Comparison of ENCODE assay signal across 22 mouse cellular contexts in genomic region chr11:16411736-16412135, GRCm38 (mm10).
DNase-seq lines count a peak whose midpoint lies in the region; ATAC-seq and TF ChIP-seq lines count a peak whose summit lies in the region.
"Had no signal": no experiment of that assay in that cellular context is flagged by ENCODE, and none has a peak within 500 bp of the region (broad histone marks: within the 10 kb centered on the region; RNA-seq: fewer than 3 reads in every experiment).

No protein-coding gene starts in this region.

- H3K27me3 ChIP-seq in midbrain, embryonic 11.5 days (ENCODE audit: control insufficient read depth, insufficient read depth, low read length), result no peaks in the 10 kb centered on the region
- no peaks in the 10 kb centered on the region for H3K27me3 ChIP-seq in midbrain, embryonic 16.5 days (ENCODE audit: control insufficient read depth, insufficient read depth, low read depth, low read length)
- no peaks in the 10 kb centered on the region for H3K27me3 ChIP-seq in kidney, embryonic 16.5 days (ENCODE audit: insufficient read depth, low read length)
- no peaks in the 10 kb centered on the region for H3K27me3 ChIP-seq in heart, adult 2 months (ENCODE audit: control insufficient read depth, insufficient read depth, low read length)
- H3K27me3 ChIP-seq in heart, embryonic 10.5 days (ENCODE audit: insufficient read depth, poor library complexity, severe bottlenecking), result no peaks in the 10 kb centered on the region
- H3K27me3 ChIP-seq: hindbrain, embryonic 15.5 days; midbrain, embryonic 15.5 days had no signal

- H3K4me3 ChIP-seq in midbrain, embryonic 11.5 days (ENCODE audit: low read depth, low read length), result no peak overlapping the region
- H3K4me3 ChIP-seq in midbrain, embryonic 16.5 days (ENCODE audit: low read depth, low read length), result no peak overlapping the region
- H3K4me3 ChIP-seq in kidney, embryonic 16.5 days (ENCODE audit: low read length), result no peak overlapping the region
- no peak overlapping the region for H3K4me3 ChIP-seq in heart, adult 2 months
- no peak overlapping the region for H3K4me3 ChIP-seq in heart, embryonic 10.5 days
- H3K4me3 ChIP-seq: forebrain, embryonic 10.5 days; hindbrain, embryonic 15.5 days; midbrain, embryonic 15.5 days had no signal

- no peak for TF ChIP-seq EP300 in heart, adult 2 months (IDR thresholded peaks at IDR 0.05; ENCODE audit: insufficient read depth, low read depth, low read length)

- no peak; the same call in 1 of the 2 replicates for ATAC-seq in midbrain, embryonic 11.5 days (ENCODE audit: low FRiP score)
- ATAC-seq in midbrain, embryonic 16.5 days, result no peak
- ATAC-seq in kidney, embryonic 16.5 days (ENCODE audit: low FRiP score, low TSS enrichment), result peak; percentile 77; the same call in 1 of the 2 replicates
- ATAC-seq: activated CD4-positive, CD25-positive, alpha-beta regulatory T cell, adult 4 months; intestine, postnatal 0 days had no signal

- H3K4me2 ChIP-seq in midbrain, embryonic 11.5 days, result no peak overlapping the region
- H3K4me2 ChIP-seq in midbrain, embryonic 16.5 days (ENCODE audit: low read length), result no peak overlapping the region
- H3K4me2 ChIP-seq in kidney, embryonic 16.5 days (replicated peaks; ENCODE audit: low read depth, low read length), result no peak overlapping the region
- H3K4me2 ChIP-seq: hindbrain, embryonic 15.5 days; liver, embryonic 11.5 days; midbrain, embryonic 15.5 days had no signal

- no peak for TF ChIP-seq POLR2A in heart, adult 2 months (IDR thresholded peaks at IDR 0.05; ENCODE audit: insufficient read depth, low read depth, low read length)

- no peaks in the 10 kb centered on the region for H3K36me3 ChIP-seq in midbrain, embryonic 11.5 days (ENCODE audit: control insufficient read depth, insufficient read depth, low read length)
- no peaks in the 10 kb centered on the region for H3K36me3 ChIP-seq in midbrain, embryonic 16.5 days (ENCODE audit: control insufficient read depth, insufficient read depth, low read length)
- H3K36me3 ChIP-seq in kidney, embryonic 16.5 days (ENCODE audit: insufficient read depth, low read length), result no peaks in the 10 kb centered on the region
- no peaks in the 10 kb centered on the region for H3K36me3 ChIP-seq in heart, adult 2 months (ENCODE audit: control insufficient read depth, insufficient read depth, low read length)
- H3K36me3 ChIP-seq in heart, embryonic 10.5 days, result no peaks in the 10 kb centered on the region
- H3K36me3 ChIP-seq: forebrain, embryonic 10.5 days; hindbrain, embryonic 15.5 days; midbrain, embryonic 15.5 days had no signal

- peak; percentile 37 for DNase-seq in kidney, adult 11 months
- DNase-seq in kidney, postnatal 4 days, result no peak
- DNase-seq in midbrain, embryonic 11.5 days (ENCODE audit: low spot score, missing footprints), result peak; percentile 54
- no peak for DNase-seq in heart, adult 2 months
- no peak for DNase-seq in heart, embryonic 10.5 days (ENCODE audit: low spot score)
- DNase-seq: adrenal gland, adult 8-10 months; cerebellum, adult 8-10 months; cerebellum, postnatal 36 days; gastrocnemius, postnatal 10 days; heart, adult 11 months; layer of hippocampus, postnatal 36 days; lung, adult 2 months; thymus, adult 2 months; thymus, postnatal 4 days had no signal

- no peaks in the 10 kb centered on the region for H3K79me2 ChIP-seq in heart, adult 2 months (replicated peaks; ENCODE audit: control insufficient read depth, insufficient read depth, low read length)

- intact Hi-C loops in heart, adult 2 months (cut with DNase I), result no loop called here

- H3K9me3 ChIP-seq in midbrain, embryonic 11.5 days (ENCODE audit: control insufficient read depth, low read length), result no peaks in the 10 kb centered on the region
- H3K9me3 ChIP-seq in midbrain, embryonic 16.5 days (replicated peaks; ENCODE audit: control insufficient read depth, low read length, poor library complexity, severe bottlenecking), result no peaks in the 10 kb centered on the region
- no peaks in the 10 kb centered on the region for H3K9me3 ChIP-seq in kidney, embryonic 16.5 days (ENCODE audit: low read length)
- H3K9me3 ChIP-seq in heart, embryonic 10.5 days, result no peaks in the 10 kb centered on the region
- H3K9me3 ChIP-seq: forebrain, embryonic 10.5 days; hindbrain, embryonic 15.5 days; midbrain, embryonic 15.5 days had no signal

- no peak overlapping the region for H3K27ac ChIP-seq in midbrain, embryonic 11.5 days (ENCODE audit: low read depth, low read length)
- no peak overlapping the region for H3K27ac ChIP-seq in midbrain, embryonic 16.5 days (ENCODE audit: low read length)
- H3K27ac ChIP-seq in kidney, embryonic 16.5 days (ENCODE audit: low read length), result no peak overlapping the region
- no peak overlapping the region for H3K27ac ChIP-seq in heart, adult 2 months
- H3K27ac ChIP-seq in heart, embryonic 10.5 days, result no peak overlapping the region
- H3K27ac ChIP-seq: forebrain, embryonic 10.5 days; hindbrain, embryonic 15.5 days; midbrain, embryonic 15.5 days had no signal

- H3K9ac ChIP-seq in midbrain, embryonic 11.5 days (ENCODE audit: low read length), result no peak overlapping the region
- H3K9ac ChIP-seq in midbrain, embryonic 16.5 days (ENCODE audit: low read depth, low read length), result no peak overlapping the region
- no peak overlapping the region for H3K9ac ChIP-seq in kidney, embryonic 16.5 days (replicated peaks; ENCODE audit: low read length)
- no peak overlapping the region for H3K9ac ChIP-seq in heart, adult 2 months (ENCODE audit: low read depth, low read length)
- H3K9ac ChIP-seq: hindbrain, embryonic 15.5 days; midbrain, embryonic 15.5 days had no signal

- no peak for TF ChIP-seq CTCF in heart, adult 2 months (IDR thresholded peaks at IDR 0.05)

- no peaks in the 10 kb centered on the region for H3K4me1 ChIP-seq in midbrain, embryonic 11.5 days (ENCODE audit: control insufficient read depth, insufficient read depth, low read length)
- no peaks in the 10 kb centered on the region for H3K4me1 ChIP-seq in midbrain, embryonic 16.5 days (ENCODE audit: control insufficient read depth, insufficient read depth, low read length)
- no peaks in the 10 kb centered on the region for H3K4me1 ChIP-seq in kidney, embryonic 16.5 days (ENCODE audit: insufficient read depth, low read length)
- H3K4me1 ChIP-seq in heart, adult 2 months (ENCODE audit: control insufficient read depth, insufficient read depth, low read length), result no peaks in the 10 kb centered on the region
- H3K4me1 ChIP-seq in heart, embryonic 10.5 days, result no peaks in the 10 kb centered on the region
- H3K4me1 ChIP-seq: forebrain, embryonic 10.5 days; hindbrain, embryonic 15.5 days had no signal

- 81% methylated on average over 1 of the region's 1 CpGs for WGBS in midbrain, embryonic 11.5 days
- 72% methylated on average over 1 of the region's 1 CpGs for WGBS in midbrain, embryonic 16.5 days
- WGBS in kidney, embryonic 16.5 days, result 43% methylated on average over 1 of the region's 1 CpGs
- WGBS in heart, adult 2 months, result 51% methylated on average over 1 of the region's 1 CpGs
- WGBS in heart, embryonic 10.5 days, result 55% methylated on average over 1 of the region's 1 CpGs

Comparison
In these comparisons a context has a peak if more than half of its experiments do, and no peak if none do; other contexts are left out.
1. DNase-seq: peak in kidney, adult 11 months (single experiment) and midbrain, embryonic 11.5 days (single experiment); none in kidney, postnatal 4 days (0 of 2), heart, adult 2 months (0 of 2) and heart, embryonic 10.5 days (single experiment).